Mouse (Mus musculus): ENCODE data around the gene Lmntd1. TPM values are rescaled to one million over a fixed set of nuclear protein-coding genes. Genes with fewer than 3 reads are reported as not detected.
A peak's percentile ranks its signal among the peaks of the same experiment; 100 is the strongest.
"Not testable (repeated sequence)": the region's sequence is repeated elsewhere in the genome, so short reads cannot be mapped to it uniquely, and the experiment has no call there.

The Lmntd1 gene
- polyA plus RNA-seq, 1 experiment from 2014 or later, result not detected

- ATAC-seq (no peak), DNase-seq (no peak)
- no peak overlapping the region for H3K9ac ChIP-seq (replicated peaks)
- 59% methylated on average over 11 of the region's 11 CpGs for WGBS (ENCODE audit: insufficient replicate concordance)
- H3K4me2 ChIP-seq (ENCODE audit: low read depth, low read length), result no peak overlapping the region
- H3K4me3 ChIP-seq (ENCODE audit: low read depth, low read length), result no peak overlapping the region
- TF ChIP-seq CTCF (IDR thresholded peaks at IDR 0.05; ENCODE audit: low read depth) (no peak), EP300 (IDR thresholded peaks at IDR 0.05; ENCODE audit: low read depth) (no peak)
- H3K9me3 ChIP-seq (ENCODE audit: low read length), result no peaks in the 10 kb centered on the region
- no peaks in the 10 kb centered on the region for H3K27me3 ChIP-seq (ENCODE audit: insufficient read depth, low read length)
- H3K4me1 ChIP-seq (ENCODE audit: insufficient read depth), result peaks cover 18% of the 10 kb centered on the region
- H3K36me3 ChIP-seq (replicated peaks; ENCODE audit: insufficient read depth, low read length), result no peaks in the 10 kb centered on the region
- H3K27ac ChIP-seq (ENCODE audit: low read depth), result 0 out of 2 replicates have a peak overlapping the region, but pooled peaks have one; percentile 29
These were observed 271.3 kb downstream of the Lmntd1 start for GRCm38 (mm10) chr6:145342836-145343235.

GRCm38 (mm10) chr6:145341301-145342193, 272.6 kb downstream of the Lmntd1 start:
- peak; percentile 81 for DNase-seq
- no peaks in the 10 kb centered on the region for H3K9me3 ChIP-seq (ENCODE audit: low read length)
- peak overlapping the region; percentile 55 for H3K4me3 ChIP-seq (ENCODE audit: low read depth, low read length)
- 1% methylated on average over 33 of the region's 33 CpGs for WGBS (ENCODE audit: insufficient replicate concordance)
- H3K27me3 ChIP-seq (ENCODE audit: insufficient read depth, low read length), result no peaks in the 10 kb centered on the region
- H3K9ac ChIP-seq (replicated peaks), result peak overlapping the region; percentile 66
- H3K4me1 ChIP-seq (ENCODE audit: insufficient read depth), result peaks cover 22% of the 10 kb centered on the region
- H3K4me2 ChIP-seq (ENCODE audit: low read depth, low read length), result peak overlapping the region; percentile 91
- H3K27ac ChIP-seq (ENCODE audit: low read depth), result peak overlapping the region; percentile 72
- no peaks in the 10 kb centered on the region for H3K36me3 ChIP-seq (replicated peaks; ENCODE audit: insufficient read depth, low read length)
- peak; percentile 90 for TF ChIP-seq CTCF (IDR thresholded peaks at IDR 0.05; ENCODE audit: low read depth)
- TF ChIP-seq EP300 (IDR thresholded peaks at IDR 0.05; ENCODE audit: low read depth), result no peak
- peak; percentile 32 for ATAC-seq

- H3K4me1 ChIP-seq (ENCODE audit: insufficient read depth), result peaks cover 24% of the 10 kb centered on the region
- ATAC-seq, result peak; percentile 88
- peak overlapping the region; percentile 67 for H3K9ac ChIP-seq (replicated peaks)
- H3K36me3 ChIP-seq (replicated peaks; ENCODE audit: insufficient read depth, low read length), result no peaks in the 10 kb centered on the region
- H3K27me3 ChIP-seq (ENCODE audit: insufficient read depth, low read length), result no peaks in the 10 kb centered on the region
- no peaks in the 10 kb centered on the region for H3K9me3 ChIP-seq (ENCODE audit: low read length)
- peak overlapping the region; percentile 90 for H3K27ac ChIP-seq (ENCODE audit: low read depth)
- peak; percentile 97 for DNase-seq
- TF ChIP-seq EP300 (IDR thresholded peaks at IDR 0.05; ENCODE audit: low read depth), result no peak
- TF ChIP-seq CTCF (IDR thresholded peaks at IDR 0.05; ENCODE audit: low read depth), result peak; percentile 12; the same call in 1 of the 2 replicates
- H3K4me2 ChIP-seq (ENCODE audit: low read depth, low read length), result peak overlapping the region; percentile 91
- 0% methylated on average over 37 of the region's 37 CpGs for WGBS (ENCODE audit: insufficient replicate concordance)
- peak overlapping the region; percentile 55 for H3K4me3 ChIP-seq (ENCODE audit: low read depth, low read length)
These were observed 273.4 kb downstream of the Lmntd1 start for GRCm38 (mm10) chr6:145340657-145341146.

- ATAC-seq, result peak; percentile 4
- Histone ChIP-seq H3K27ac (ENCODE audit: low read depth) (peak overlapping the region; percentile 90), H3K4me2 (ENCODE audit: low read depth, low read length) (peak overlapping the region; percentile 91), H3K4me3 (ENCODE audit: low read depth, low read length) (peak overlapping the region; percentile 55), H3K27me3 (ENCODE audit: insufficient read depth, low read length) (no peaks in the 10 kb centered on the region), H3K36me3 (replicated peaks; ENCODE audit: insufficient read depth, low read length) (no peaks in the 10 kb centered on the region), H3K9ac (replicated peaks) (peak overlapping the region; percentile 67), H3K9me3 (ENCODE audit: low read length) (no peaks in the 10 kb centered on the region), H3K4me1 (ENCODE audit: insufficient read depth) (peaks cover 24% of the 10 kb centered on the region)
- WGBS (ENCODE audit: insufficient replicate concordance), result 1% methylated on average over 21 of the region's 21 CpGs
- TF ChIP-seq CTCF (IDR thresholded peaks at IDR 0.05; ENCODE audit: low read depth) (no peak), EP300 (IDR thresholded peaks at IDR 0.05; ENCODE audit: low read depth) (no peak)
- peak; percentile 68 for DNase-seq
These were observed 274.0 kb downstream of the Lmntd1 start for GRCm38 (mm10) chr6:145339956-145340656.

GRCm38 (mm10) chr6:145338571-145339294, 275.4 kb downstream of the Lmntd1 start:
- TF ChIP-seq EP300 (IDR thresholded peaks at IDR 0.05; ENCODE audit: low read depth), result no peak
- TF ChIP-seq CTCF (IDR thresholded peaks at IDR 0.05; ENCODE audit: low read depth), result no peak
- Histone ChIP-seq H3K4me3 (ENCODE audit: low read depth, low read length) (no peak overlapping the region), H3K9me3 (ENCODE audit: low read length) (no peaks in the 10 kb centered on the region), H3K4me2 (ENCODE audit: low read depth, low read length) (peak overlapping the region; percentile 91; the same call in 1 of the 2 replicates), H3K36me3 (replicated peaks; ENCODE audit: insufficient read depth, low read length) (no peaks in the 10 kb centered on the region), H3K27me3 (ENCODE audit: insufficient read depth, low read length) (no peaks in the 10 kb centered on the region), H3K9ac (replicated peaks) (no peak overlapping the region), H3K27ac (ENCODE audit: low read depth) (peak overlapping the region; percentile 90), H3K4me1 (ENCODE audit: insufficient read depth) (peaks cover 24% of the 10 kb centered on the region)
- peak; percentile 52 for DNase-seq
- WGBS (ENCODE audit: insufficient replicate concordance), result 57% methylated on average over 12 of the region's 12 CpGs
- no peak for ATAC-seq

- H3K9ac ChIP-seq (replicated peaks); H3K4me2 ChIP-seq (ENCODE audit: low read depth, low read length); H3K4me3 ChIP-seq (ENCODE audit: low read depth, low read length); DNase-seq; H3K27ac ChIP-seq (ENCODE audit: low read depth); ATAC-seq; H3K36me3 ChIP-seq (replicated peaks; ENCODE audit: insufficient read depth, low read length); H3K27me3 ChIP-seq (ENCODE audit: insufficient read depth, low read length); H3K9me3 ChIP-seq (ENCODE audit: low read length): not testable (repeated sequence)
- peaks cover 24% of the 10 kb centered on the region for H3K4me1 ChIP-seq (ENCODE audit: insufficient read depth)
- 61% methylated on average over 6 of the region's 6 CpGs for WGBS (ENCODE audit: insufficient replicate concordance)
These were observed 276.6 kb downstream of the Lmntd1 start for GRCm38 (mm10) chr6:145337521-145337920.

Data from liver, postnatal 0 days (tissue).